Mouse (Mus musculus): ENCODE data around the gene Tmco1.

Tmco1 gene

GRCm38 (mm10) chr1:167369905-167370304 lies 61.7 kb downstream of the Tmco1 start:
- peak; percentile 65 to 85 for DNase-seq (ENCODE audit: low spot score in 2 of 2)

GRCm38 (mm10) chr1:167372739-167373138 lies 64.6 kb downstream of the Tmco1 start:
- DNase-seq (ENCODE audit: low spot score in 2 of 2), result no peak

- peak in 1 of 2 experiments; percentile 41 for DNase-seq (ENCODE audit: low spot score in 2 of 2)
Observed at GRCm38 (mm10) chr1:167374003-167374784, 66.0 kb downstream of the Tmco1 start.

- no peak for DNase-seq (ENCODE audit: low spot score in 2 of 2)
Observed at GRCm38 (mm10) chr1:167374942-167375341, 66.8 kb downstream of the Tmco1 start.

- DNase-seq (ENCODE audit: low spot score in 2 of 2), result no peak
Observed at GRCm38 (mm10) chr1:167378019-167378418, 69.8 kb downstream of the Tmco1 start.

GRCm38 (mm10) chr1:167379751-167380150 lies 71.6 kb downstream of the Tmco1 start:
- peak; percentile 23 to 28 for DNase-seq (ENCODE audit: low spot score in 2 of 2)

- no peak for DNase-seq (ENCODE audit: low spot score in 2 of 2)
Observed at GRCm38 (mm10) chr1:167380223-167380622, 72.0 kb downstream of the Tmco1 start.

GRCm38 (mm10) chr1:167381050-167382015 lies 73.2 kb downstream of the Tmco1 start:
- DNase-seq (ENCODE audit: low spot score in 2 of 2), result no peak

GRCm38 (mm10) chr1:167382316-167382715 lies 74.1 kb downstream of the Tmco1 start:
- no peak for DNase-seq (ENCODE audit: low spot score in 2 of 2)

- DNase-seq (ENCODE audit: low spot score in 2 of 2), result no peak
Observed at GRCm38 (mm10) chr1:167382763-167383162, 74.6 kb downstream of the Tmco1 start.

- no peak for DNase-seq (ENCODE audit: low spot score in 2 of 2)
Observed at GRCm38 (mm10) chr1:167383178-167383577, 75.0 kb downstream of the Tmco1 start.

Measured in heart, adult 9 months (tissue).